Mouse (Mus musculus): ENCODE results near the gene Raet1d.
"Not testable (repeated sequence)": the region's sequence is repeated elsewhere in the genome, so short reads cannot be mapped to it uniquely, and the experiment has no call there.

DNA sequence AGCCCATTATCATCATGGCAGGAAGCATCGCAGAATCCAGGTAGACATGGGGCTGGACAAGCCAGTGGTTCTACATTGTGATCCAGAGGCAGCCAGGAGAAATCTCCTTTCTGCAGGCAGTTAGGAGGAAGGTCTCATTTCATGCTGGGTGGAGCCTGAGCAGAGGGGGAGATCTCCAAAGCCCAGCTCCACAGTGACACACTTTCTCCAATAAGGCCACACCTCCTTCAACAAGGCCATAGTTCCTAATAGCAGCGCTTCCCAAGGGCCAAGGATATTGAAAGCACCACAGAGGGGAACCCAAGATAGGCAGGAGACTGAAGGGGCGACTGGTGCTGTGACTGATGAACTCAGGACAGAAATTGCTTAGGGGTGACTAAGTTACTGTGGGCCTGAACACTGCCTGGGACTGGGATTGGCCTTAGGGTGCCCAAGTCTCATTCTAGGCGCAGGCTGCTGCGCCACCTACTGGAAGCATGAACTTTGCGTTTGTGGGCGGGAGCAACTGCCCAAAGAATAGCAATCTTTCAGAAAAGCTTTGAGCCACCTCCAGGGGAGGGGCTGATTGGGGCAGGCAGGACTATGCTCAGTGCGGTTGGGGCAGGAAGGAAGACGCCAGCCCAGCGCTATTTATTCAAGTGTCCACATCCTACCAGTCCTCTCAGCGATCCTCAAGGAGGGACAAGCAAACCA, 42.0 kb downstream of the Raet1d start:
- TF ChIP-seq CTCF (IDR thresholded peaks at IDR 0.05; ENCODE audit: control insufficient read depth, insufficient read depth, insufficient read length) = peak; percentile 56
- TF ChIP-seq CEBPB (IDR thresholded peaks at IDR 0.05; ENCODE audit: low read depth); MYOG (IDR thresholded peaks at IDR 0.05; ENCODE audit: control insufficient read depth, extremely low read depth, insufficient read length): not testable (repeated sequence)

All from C2C12 (cell line).